Mouse (Mus musculus) liver, embryonic 13.5 days (tissue): ENCODE data around the gene Tent5a. TPM values are rescaled to one million over a fixed set of nuclear protein-coding genes. Genes with fewer than 3 reads are reported as not detected.

Experiments used
- ATAC-seq: fragments of 200-750 bp; cut with Nextera tagmentation; 2 replicates; pipeline ENCODE4 v1.8.0; 2017; ENCODE audit warnings: low read depth, mild to moderate bottlenecking, moderate number of reproducible peaks, moderate library complexity
- DNase-seq: peaks from one replicate; pipeline ENCODE4 v3.0.0; 2022
- H3K27ac ChIP-seq: fragments of 300-500 bp; sonication (generic); 2 replicates; pipeline ENCODE4 v1.5.1; 2015; ENCODE audit warnings: moderate library complexity, mild to moderate bottlenecking, inconsistent platforms
- H3K27me3 ChIP-seq: fragments of 300-500 bp; sonication (generic); 2 replicates; pipeline ENCODE4 v1.6.1; 2015; ENCODE audit warnings: mild to moderate bottlenecking, inconsistent platforms
- H3K36me3 ChIP-seq: fragments of 300-500 bp; sonication (generic); 2 replicates; pipeline ENCODE4 v1.6.1; 2015; ENCODE audit warnings: mild to moderate bottlenecking, inconsistent platforms
- H3K4me1 ChIP-seq: fragments of 300-500 bp; sonication (generic); replicated peaks from 2 replicates; pipeline ENCODE4 v1.6.1; 2015; ENCODE audit warnings: inconsistent platforms
- H3K4me2 ChIP-seq: fragments of 300-500 bp; sonication (generic); 2 replicates; pipeline ENCODE4 v1.6.1; 2015; ENCODE audit warnings: inconsistent platforms, mild to moderate bottlenecking, moderate library complexity
- H3K4me3 ChIP-seq: fragments of 300-500 bp; sonication (generic); replicated peaks from 2 replicates; pipeline ENCODE4 v1.5.1; 2015; ENCODE audit warnings: mild to moderate bottlenecking, inconsistent platforms
- H3K9ac ChIP-seq: fragments of 300-500 bp; sonication (generic); 2 replicates; pipeline ENCODE4 v1.6.1; 2015; ENCODE audit warnings: mild to moderate bottlenecking, inconsistent platforms
- H3K9me3 ChIP-seq: fragments of 300-500 bp; sonication (generic); replicated peaks from 2 replicates; pipeline ENCODE4 v1.6.1; 2016; ENCODE audit warnings: inconsistent platforms
- WGBS: fragments of 180-500 bp; shearing (Covaris S2); methylation state at CpG from one replicate; pipeline ENCODE4 v1.1.7; 2015; ENCODE audit not compliant: insufficient replicate concordance; 5-methylcytosine and 5-hydroxymethylcytosine counted together
- polyA plus RNA-seq: library from polyadenylated mRNA; unstranded; fragments of >200 nt; fragmentation: Nextera tagmentation; extraction: Ambion mirVana; gene quantifications from 2 replicates; pipeline ENCODE4 v1.2.1, GENCODE M21; 2015

The Tent5a gene
- polyA plus RNA-seq, result 8.0 and 10.2 TPM in 2 replicates

DNA sequence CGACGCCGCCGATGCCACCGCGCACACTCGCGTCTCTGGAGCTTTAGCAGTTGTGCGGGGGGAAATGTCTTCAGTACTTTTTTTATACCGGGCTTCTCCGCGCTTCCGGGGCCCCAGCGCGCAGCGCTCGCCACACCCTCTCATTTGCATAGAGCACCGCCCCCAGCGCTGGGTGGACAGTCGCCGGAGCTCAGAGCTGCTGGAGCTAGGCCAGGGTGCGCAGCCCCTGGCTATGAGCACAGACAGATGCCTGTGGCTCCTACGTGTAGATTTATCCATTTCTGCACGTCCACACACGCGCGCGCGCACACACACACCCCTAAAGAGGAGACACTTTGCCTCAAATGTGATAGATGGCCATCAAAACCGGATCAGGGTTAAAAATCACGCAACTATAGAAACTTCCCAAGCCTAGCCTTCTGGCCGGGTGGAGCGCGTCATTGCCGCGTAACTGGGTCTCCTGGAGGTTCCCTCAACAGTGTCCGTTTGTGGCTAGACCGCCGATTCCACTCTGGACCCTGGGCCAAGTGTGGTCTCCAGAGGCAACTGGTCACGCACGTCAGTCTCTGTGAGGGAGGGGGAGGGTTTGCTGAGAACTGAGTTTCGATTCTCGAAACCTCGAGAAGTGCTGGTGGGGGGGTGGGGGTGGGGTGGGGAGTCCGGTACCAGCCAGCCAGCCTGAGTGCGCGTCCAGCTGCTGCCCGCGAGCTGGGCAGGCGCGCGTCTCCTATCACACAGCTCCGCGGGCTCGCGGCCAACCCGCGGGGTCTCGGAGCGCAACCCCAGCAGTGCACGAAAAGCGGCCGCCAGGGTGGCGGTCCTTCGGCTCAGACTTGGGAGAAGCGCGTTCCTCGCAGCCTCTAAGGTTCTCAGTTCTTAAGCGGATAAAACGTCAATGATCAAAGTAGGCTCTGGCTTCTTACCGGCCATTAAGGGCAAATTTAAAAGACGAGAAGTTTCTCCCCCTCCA, at the start of gene Tent5a:
Tent5a (minus strand) TSS at position 107 of the 970 bp plus-strand sequence.
- H3K9me3 ChIP-seq, result no peaks in the 10 kb centered on the region
- WGBS, result under 1% methylated on average over 72 of the region's 72 CpGs
- peak; percentile 76 for DNase-seq
- H3K9ac ChIP-seq, result peak within 1 kb of the TSS; percentile 74
- peak within 1 kb of the TSS; percentile 73 for H3K27ac ChIP-seq
- peak within 1 kb of the TSS; percentile 86 for H3K4me2 ChIP-seq
- peaks cover 19% of the 10 kb centered on the region for H3K4me1 ChIP-seq
- peaks cover 14% of the 10 kb centered on the region for H3K27me3 ChIP-seq
- ATAC-seq, result peak; percentile 92
- H3K36me3 ChIP-seq, result no peaks in the 10 kb centered on the region; the same call in 1 of the 2 replicates
- peak within 1 kb of the TSS; percentile 71 for H3K4me3 ChIP-seq

DNA sequence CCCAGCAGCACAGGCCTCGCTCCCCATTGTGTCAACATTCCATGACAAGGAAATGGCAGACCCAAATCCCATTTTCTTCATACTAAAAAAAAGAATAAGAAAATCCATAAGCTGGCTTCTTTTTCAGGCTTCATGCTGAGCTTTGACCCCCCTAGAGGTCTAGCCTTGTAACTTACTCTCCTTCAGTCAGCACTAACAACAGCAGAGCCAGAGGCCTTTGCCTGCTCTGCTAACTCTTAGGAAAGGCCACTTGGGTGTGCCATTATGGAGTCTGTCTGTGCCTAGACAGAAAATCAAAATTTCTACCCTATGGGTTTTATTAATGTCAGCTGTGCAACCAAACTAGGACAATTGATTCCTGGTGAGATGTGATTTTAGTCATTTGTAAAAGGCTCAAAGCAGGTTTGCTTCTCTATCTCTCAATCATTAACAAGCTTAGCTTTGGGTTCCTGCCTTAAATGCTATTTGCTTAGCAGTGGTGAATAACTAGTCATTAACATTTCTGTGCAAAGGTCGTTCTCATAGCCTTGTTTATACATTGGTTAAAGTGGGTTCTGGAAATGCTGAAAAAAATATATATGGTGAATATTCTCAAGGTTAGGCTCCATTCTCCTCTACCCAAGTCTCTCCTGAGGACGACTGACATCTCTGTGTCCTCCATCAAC, 49.6 kb upstream of the Tent5a start:
- DNase-seq, result no peak
- no peak for ATAC-seq
- H3K36me3 ChIP-seq, result no peaks in the 10 kb centered on the region
- no peaks in the 10 kb centered on the region for H3K27me3 ChIP-seq
- no peaks in the 10 kb centered on the region for H3K9me3 ChIP-seq
- WGBS, result 56% methylated on average over 3 of the region's 3 CpGs
- H3K4me3 ChIP-seq, result no peak overlapping the region
- H3K9ac ChIP-seq, result no peak overlapping the region
- no peak overlapping the region for H3K27ac ChIP-seq
- H3K4me1 ChIP-seq, result no peaks in the 10 kb centered on the region
- no peak overlapping the region for H3K4me2 ChIP-seq

GRCm38 (mm10) chr9:85375152-85375551, 48.0 kb upstream of the Tent5a start:
- Histone ChIP-seq H3K4me1 (no peaks in the 10 kb centered on the region), H3K4me3 (no peak overlapping the region), H3K4me2 (no peak overlapping the region), H3K27ac (no peak overlapping the region), H3K9ac (no peak overlapping the region), H3K9me3 (no peaks in the 10 kb centered on the region), H3K36me3 (no peaks in the 10 kb centered on the region), H3K27me3 (no peaks in the 10 kb centered on the region)
- ATAC-seq, result no peak
- 43% methylated on average over 4 of the region's 4 CpGs for WGBS
- no peak for DNase-seq

- 46% methylated on average over 1 of the region's 1 CpGs for WGBS
- ATAC-seq (no peak), DNase-seq (no peak)
- Histone ChIP-seq H3K27ac (no peak overlapping the region), H3K4me2 (no peak overlapping the region), H3K36me3 (no peaks in the 10 kb centered on the region), H3K4me1 (no peaks in the 10 kb centered on the region), H3K9ac (no peak overlapping the region), H3K4me3 (no peak overlapping the region), H3K27me3 (no peaks in the 10 kb centered on the region), H3K9me3 (no peaks in the 10 kb centered on the region)
These were observed 44.9 kb upstream of the Tent5a start for GRCm38 (mm10) chr9:85372034-85372433.

DNA sequence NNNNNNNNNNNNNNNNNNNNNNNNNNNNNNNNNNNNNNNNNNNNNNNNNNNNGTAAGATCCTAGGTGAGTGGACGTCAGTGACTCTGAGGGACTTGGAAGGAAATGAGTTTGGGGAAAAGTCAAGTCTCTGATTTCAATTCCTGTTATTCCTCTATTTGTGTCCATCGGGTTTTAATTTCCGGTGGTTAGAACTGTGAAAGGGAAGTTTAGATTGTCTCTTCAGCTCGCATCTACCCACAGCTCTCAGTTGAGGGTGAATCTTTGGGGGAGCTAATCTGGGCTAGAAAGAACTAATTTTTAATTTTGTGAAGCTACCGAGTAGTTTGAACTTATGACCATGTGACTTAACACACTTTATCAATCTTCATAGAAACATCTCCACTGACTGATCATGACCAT, 42.4 kb upstream of the Tent5a start:
- Histone ChIP-seq H3K4me1 (no peaks in the 10 kb centered on the region), H3K4me2 (no peak overlapping the region), H3K27ac (no peak overlapping the region), H3K27me3 (no peaks in the 10 kb centered on the region), H3K9me3 (no peaks in the 10 kb centered on the region), H3K36me3 (no peaks in the 10 kb centered on the region), H3K9ac (no peak overlapping the region), H3K4me3 (no peak overlapping the region)
- 57% methylated on average over 5 of the region's 5 CpGs for WGBS
- DNase-seq (no peak), ATAC-seq (no peak)

GRCm38 (mm10) chr9:85357154-85357860, 30.2 kb upstream of the Tent5a start:
- H3K9ac ChIP-seq, result no peak overlapping the region
- no peak overlapping the region for H3K27ac ChIP-seq
- DNase-seq, result no peak
- no peaks in the 10 kb centered on the region for H3K36me3 ChIP-seq
- no peak overlapping the region for H3K4me3 ChIP-seq
- 64% methylated on average over 7 of the region's 7 CpGs for WGBS
- H3K27me3 ChIP-seq, result no peaks in the 10 kb centered on the region
- H3K4me1 ChIP-seq, result no peaks in the 10 kb centered on the region
- no peak for ATAC-seq
- no peak overlapping the region for H3K4me2 ChIP-seq
- H3K9me3 ChIP-seq, result no peaks in the 10 kb centered on the region

DNA sequence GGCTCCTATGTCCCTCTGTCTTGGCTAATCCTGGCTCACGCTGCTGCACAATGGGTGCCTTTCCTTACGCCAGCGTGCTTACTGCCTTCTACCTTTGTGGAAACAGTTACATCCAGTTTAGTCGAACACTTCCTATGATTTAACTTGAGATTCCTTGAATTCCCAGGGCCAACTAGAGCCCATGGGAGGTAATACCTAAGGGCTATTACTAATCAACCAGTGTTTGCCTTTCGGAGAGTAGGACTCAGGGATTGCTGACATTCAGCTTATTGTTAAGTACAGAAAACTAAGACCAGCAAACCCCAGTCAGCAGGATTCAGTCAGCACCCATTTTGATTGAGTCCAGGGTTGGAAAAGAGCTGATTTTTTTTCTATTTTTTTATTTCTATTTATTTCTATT, 28.4 kb upstream of the Tent5a start:
- WGBS, result 71% methylated on average over 5 of the region's 5 CpGs
- DNase-seq (no peak), ATAC-seq (no peak)
- H3K9ac ChIP-seq, result no peak overlapping the region
- H3K27me3 ChIP-seq, result no peaks in the 10 kb centered on the region
- H3K27ac ChIP-seq, result no peak overlapping the region
- H3K4me1 ChIP-seq, result no peaks in the 10 kb centered on the region
- no peak overlapping the region for H3K4me3 ChIP-seq
- H3K4me2 ChIP-seq, result no peak overlapping the region
- no peaks in the 10 kb centered on the region for H3K36me3 ChIP-seq
- no peaks in the 10 kb centered on the region for H3K9me3 ChIP-seq

DNA sequence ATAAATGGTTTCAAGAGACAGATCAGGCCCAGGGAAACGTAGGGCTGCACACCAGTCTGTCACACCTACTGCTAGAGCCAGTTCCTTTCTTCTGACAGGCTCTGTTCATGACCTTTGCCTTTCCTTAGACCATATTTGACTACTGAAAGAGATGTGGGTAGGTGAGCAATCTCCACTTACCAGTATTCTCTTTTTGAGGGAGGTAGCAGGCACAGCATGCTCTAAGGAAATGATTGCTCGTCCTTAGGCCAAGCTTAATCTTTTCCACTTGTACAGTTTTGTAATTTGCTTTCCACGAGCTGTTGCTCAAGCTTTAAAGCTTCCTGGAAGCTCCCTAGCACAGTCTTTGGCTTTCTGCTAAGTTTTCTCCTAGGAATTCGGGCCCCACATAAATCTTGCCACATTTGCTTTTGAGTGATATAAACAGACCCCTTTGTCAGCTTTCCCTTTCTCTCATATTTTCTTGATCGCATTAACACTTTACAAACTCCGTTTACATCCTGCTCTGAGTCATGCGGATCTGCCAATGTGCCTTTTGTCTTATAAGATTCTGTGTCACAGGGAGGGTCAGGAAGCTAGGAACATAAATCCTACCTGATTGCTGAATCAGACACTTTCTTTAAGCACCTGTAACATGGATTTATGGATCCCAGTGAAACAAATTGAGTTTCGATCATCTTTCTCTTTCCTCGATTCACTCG, 20.8 kb upstream of the Tent5a start:
- 69% methylated on average over 10 of the region's 10 CpGs for WGBS
- Histone ChIP-seq H3K4me3 (no peak overlapping the region), H3K27ac (no peak overlapping the region), H3K36me3 (no peaks in the 10 kb centered on the region), H3K4me2 (no peak overlapping the region), H3K9me3 (no peaks in the 10 kb centered on the region), H3K9ac (no peak overlapping the region), H3K4me1 (0 out of 2 replicates have a peak, but pooled peaks cover under 1% of the 10 kb centered on the region), H3K27me3 (no peaks in the 10 kb centered on the region)
- ATAC-seq, result no peak
- no peak for DNase-seq

DNA sequence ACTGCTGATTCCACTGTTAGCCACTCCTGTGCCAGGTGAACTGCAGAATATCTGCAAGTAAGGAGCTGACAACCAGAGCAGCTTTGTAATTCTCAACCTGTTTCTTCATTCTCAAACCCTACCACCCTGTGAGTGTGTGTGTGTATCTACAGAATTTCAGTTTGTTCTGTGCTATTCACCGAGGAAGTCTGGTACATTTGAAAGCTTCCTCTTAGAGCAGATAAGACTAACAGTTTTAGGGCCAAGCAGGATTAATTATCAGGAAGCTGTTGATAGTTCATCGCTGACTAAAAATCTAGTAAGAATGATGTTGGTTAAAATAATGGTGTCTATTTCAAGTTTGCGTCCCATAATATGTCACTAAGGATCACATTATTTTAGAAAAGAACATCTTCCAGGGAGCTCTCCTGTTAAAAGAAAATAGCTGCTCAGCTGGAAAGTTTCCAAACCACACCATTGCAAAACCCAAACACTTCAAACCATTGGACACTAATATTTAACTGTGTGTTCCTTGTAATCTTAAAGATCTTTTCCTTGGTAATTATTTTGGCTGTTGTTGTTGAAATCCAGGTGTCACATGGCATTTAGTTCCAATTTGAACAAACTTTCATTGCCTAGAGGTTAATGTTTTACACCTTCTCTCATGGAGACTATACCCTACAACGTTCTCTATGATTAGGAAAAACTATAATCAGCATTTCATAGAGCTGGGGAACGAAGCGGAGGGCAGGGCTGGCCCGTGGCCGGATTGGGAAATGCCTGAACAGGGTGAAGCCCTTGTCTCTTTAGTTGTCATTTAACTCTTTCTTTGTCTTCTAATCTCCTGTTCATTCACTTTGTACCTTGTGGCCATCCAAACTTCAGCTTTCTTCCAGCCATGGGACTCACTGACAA, 16.0 kb upstream of the Tent5a start:
- no peak overlapping the region for H3K9ac ChIP-seq
- no peak for DNase-seq
- ATAC-seq, result no peak
- H3K27me3 ChIP-seq, result no peaks in the 10 kb centered on the region
- no peak overlapping the region for H3K27ac ChIP-seq
- H3K9me3 ChIP-seq, result no peaks in the 10 kb centered on the region
- 37% methylated on average over 8 of the region's 8 CpGs for WGBS
- H3K4me2 ChIP-seq, result no peak overlapping the region
- H3K4me1 ChIP-seq, result peaks cover 4% of the 10 kb centered on the region; the same call in 1 of the 2 replicates
- H3K36me3 ChIP-seq, result no peaks in the 10 kb centered on the region
- H3K4me3 ChIP-seq, result no peak overlapping the region

GRCm38 (mm10) chr9:85340303-85340702, 13.2 kb upstream of the Tent5a start:
- H3K4me2 ChIP-seq, result no peak overlapping the region
- no peaks in the 10 kb centered on the region for H3K36me3 ChIP-seq
- no peak overlapping the region for H3K27ac ChIP-seq
- H3K9me3 ChIP-seq, result no peaks in the 10 kb centered on the region
- DNase-seq, result no peak
- 15% methylated on average over 3 of the region's 3 CpGs for WGBS
- ATAC-seq, result peak; percentile 70
- H3K27me3 ChIP-seq, result no peaks in the 10 kb centered on the region
- no peak overlapping the region for H3K9ac ChIP-seq
- no peak overlapping the region for H3K4me3 ChIP-seq
- peaks cover 4% of the 10 kb centered on the region; the same call in 1 of the 2 replicates for H3K4me1 ChIP-seq
